Mouse (Mus musculus) c-Kit-positive CD71-negative TER-119-negative erythroid progenitor cells, embryonic 14.5 days (primary cell): Measurements from ENCODE around the gene Atg7.

Experiments used
- DNase-seq: peaks from one replicate; pipeline ENCODE4 v3.0.0-alpha.2; 2013; ENCODE audit warnings: low read depth

The Atg7 gene

GRCm38 (mm10) chr6:114735054-114735453 lies 92.2 kb downstream of the Atg7 start:
- no peak for DNase-seq

GRCm38 (mm10) chr6:114736355-114736754 lies 93.5 kb downstream of the Atg7 start:
- no peak for DNase-seq

GRCm38 (mm10) chr6:114737181-114737580 lies 94.3 kb downstream of the Atg7 start:
- no peak for DNase-seq

GRCm38 (mm10) chr6:114737931-114738759 lies 95.2 kb downstream of the Atg7 start:
- DNase-seq: no peak

DNA sequence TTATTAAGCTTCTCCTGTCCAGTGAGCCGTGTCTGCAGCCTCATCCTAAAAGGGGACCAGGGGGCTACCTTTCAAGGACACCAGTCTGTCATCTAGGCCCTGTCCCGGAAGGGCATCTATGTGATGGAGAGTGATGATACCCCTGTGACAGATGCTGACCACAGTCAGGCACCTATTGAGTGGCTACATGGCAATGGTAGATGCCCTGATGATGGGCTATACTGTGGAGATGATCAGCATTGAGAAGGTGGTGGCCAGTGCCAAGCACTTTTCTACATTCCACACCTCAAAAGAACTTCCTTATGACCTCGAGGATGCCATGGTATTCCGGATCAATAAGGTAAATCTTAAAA lies 95.8 kb downstream of the Atg7 start:
- DNase-seq: no peak

DNA sequence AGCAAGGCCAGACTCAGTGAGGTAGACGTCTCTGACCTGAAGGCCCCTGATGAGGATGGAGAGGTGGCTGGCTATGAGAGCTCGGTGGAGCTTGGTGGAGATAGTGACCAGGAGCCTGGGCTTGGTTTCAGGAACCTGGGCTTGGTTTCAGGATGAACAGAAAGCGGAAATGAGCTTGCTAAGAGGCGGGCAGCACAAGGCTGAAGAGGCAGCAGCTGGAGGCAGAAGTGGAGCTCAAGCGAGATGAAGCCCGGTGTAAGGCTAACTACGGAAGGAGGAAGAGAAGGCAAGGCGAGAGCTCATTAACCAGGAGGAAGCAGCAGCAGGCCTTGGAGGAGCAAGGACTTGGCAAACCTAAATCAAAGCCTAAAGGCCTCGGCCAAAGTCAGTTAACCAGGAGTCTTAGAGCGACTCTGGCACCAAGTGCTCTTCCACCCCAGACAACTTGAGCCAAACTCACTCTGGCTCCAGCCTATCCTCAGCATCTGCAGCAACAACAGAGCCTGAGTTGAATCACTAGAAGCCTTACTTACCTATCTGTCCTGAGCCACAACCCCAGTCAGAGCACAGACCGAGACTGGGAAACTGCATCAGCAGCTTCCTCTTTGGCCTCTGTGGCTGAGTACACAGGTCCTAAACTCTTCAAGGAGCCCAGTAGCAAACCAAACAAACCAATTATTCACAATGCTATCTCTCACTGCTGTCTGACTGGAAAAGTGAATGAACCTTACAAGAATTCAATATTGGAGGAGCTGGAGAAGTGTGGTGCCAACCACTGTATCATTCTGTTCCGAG lies 99.5 kb downstream of the Atg7 start:
- DNase-seq: no peak

DNA sequence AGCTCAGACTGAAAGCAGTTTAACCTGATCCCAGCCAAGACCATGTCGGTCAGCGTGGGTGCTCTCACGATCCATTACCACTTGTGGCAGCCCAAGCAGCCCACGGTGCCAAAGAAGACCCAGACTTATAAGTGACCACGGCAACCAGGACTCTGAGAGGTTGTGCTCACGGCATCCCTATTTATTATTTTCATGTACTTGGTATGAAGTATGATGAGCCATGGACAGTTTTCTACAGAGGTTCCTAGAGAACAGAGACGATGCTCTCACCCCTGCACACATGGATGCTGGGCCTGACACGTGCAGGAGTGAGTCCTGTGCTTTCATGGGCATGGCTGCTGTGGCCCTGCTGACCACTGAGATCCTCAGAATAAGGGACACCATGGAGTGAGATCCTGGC lies 100.2 kb downstream of the Atg7 start:
- DNase-seq: no peak

- DNase-seq: no peak
Measured at GRCm38 (mm10) chr6:114743845-114744244, 100.9 kb downstream of the Atg7 start.

GRCm38 (mm10) chr6:114746439-114746974 lies 103.6 kb downstream of the Atg7 start:
- DNase-seq: no peak

GRCm38 (mm10) chr6:114748419-114748818 lies 105.5 kb downstream of the Atg7 start:
- no peak for DNase-seq

GRCm38 (mm10) chr6:114748882-114749281 lies 106.0 kb downstream of the Atg7 start:
- no peak for DNase-seq

DNA sequence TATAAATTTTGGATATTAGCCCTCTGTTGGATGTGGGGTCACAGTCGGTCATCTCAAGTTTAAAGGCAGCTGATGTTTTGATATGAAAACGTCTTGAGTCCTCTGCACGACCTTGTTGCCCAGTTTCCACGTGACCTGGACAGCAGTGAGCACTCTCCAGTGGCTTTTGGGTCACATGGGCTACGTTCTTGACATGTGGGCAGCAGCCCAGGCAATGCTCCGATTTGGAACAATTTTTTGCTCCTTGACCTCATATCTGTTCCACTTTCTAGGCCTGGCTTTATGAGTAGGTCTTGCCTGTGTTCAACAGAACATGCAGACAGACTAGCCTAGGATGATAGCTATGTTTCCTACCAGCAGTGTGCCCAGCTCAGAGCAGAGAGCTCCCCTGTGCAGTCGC lies 115.9 kb downstream of the Atg7 start:
- no peak for DNase-seq

GRCm38 (mm10) chr6:114766314-114766713 lies 123.4 kb downstream of the Atg7 start:
- no peak for DNase-seq

GRCm38 (mm10) chr6:114767710-114768109 lies 124.8 kb downstream of the Atg7 start:
- no peak for DNase-seq

- no peak for DNase-seq
Measured at GRCm38 (mm10) chr6:114770337-114770736, 127.4 kb downstream of the Atg7 start.

- no peak for DNase-seq
Measured at GRCm38 (mm10) chr6:114771502-114771901, 128.6 kb downstream of the Atg7 start.

GRCm38 (mm10) chr6:114775210-114775609 lies 132.3 kb downstream of the Atg7 start:
- no peak for DNase-seq

DNA sequence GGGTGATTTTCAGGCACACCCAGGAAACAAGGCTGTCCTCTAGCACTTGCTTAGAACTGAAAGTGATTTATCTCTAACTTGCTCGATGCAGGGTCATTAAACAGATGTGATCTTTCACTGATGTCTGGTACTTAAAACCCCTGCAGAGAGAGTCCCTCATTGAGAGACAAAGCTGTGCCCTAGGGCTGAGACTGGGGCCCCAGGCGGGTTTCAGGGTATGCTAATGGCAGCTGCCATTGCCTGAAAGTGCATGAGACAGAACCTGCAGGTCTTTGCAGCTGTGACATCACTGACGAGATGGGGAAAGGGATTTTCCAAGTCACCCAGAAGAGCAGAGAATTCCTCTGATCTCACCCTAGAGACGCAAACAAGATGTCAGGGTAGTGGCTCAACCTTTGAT lies 135.0 kb downstream of the Atg7 start:
- DNase-seq: no peak

- DNase-seq: no peak
Measured at GRCm38 (mm10) chr6:114778650-114779049, 135.8 kb downstream of the Atg7 start.

GRCm38 (mm10) chr6:114780583-114780982 lies 137.7 kb downstream of the Atg7 start:
- no peak for DNase-seq

GRCm38 (mm10) chr6:114781415-114782240 lies 138.7 kb downstream of the Atg7 start:
- DNase-seq: no peak

DNA sequence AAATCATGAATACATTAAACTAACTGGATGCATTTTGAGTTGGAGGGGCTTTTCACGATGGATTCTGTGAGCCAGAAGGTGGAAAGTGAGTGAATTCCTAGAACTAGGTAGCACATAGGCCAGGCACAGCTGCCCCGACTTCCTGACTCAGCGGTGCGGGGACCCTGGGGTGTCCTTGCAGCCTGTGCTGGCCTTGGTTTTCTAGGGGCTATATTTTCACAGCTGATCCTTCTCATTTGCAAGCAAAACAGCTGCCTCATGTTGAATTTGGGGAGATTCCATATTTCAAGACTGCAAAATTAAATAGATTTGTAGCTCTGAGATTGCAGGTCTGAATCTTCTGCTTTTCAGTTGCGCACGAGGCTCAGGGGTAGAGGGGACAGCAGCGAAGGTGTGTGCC lies 139.6 kb downstream of the Atg7 start:
- DNase-seq: no peak
